Mouse (Mus musculus) liver, postnatal 0 days (tissue): ENCODE results near the gene Htatip2.

Experiments used
- CTCF ChIP-seq: sonication (generic); IDR thresholded peaks from 2 replicates; pipeline ENCODE4 v1.5.1; 2016; ENCODE audit warnings: antibody characterized with exemption, low read depth
- EP300 ChIP-seq: IDR thresholded peaks from 2 replicates; pipeline ENCODE4 v1.6.1; 2016; ENCODE audit warnings: antibody characterized with exemption, low read depth, mild to moderate bottlenecking

GRCm38 (mm10) chr7:49785141-49785540 is 26.2 kb downstream of the Htatip2 start:
- no peak for TF ChIP-seq CTCF
- no peak for TF ChIP-seq EP300
